Mouse (Mus musculus) T-cell, adult 2 months (primary cell): Measurements from ENCODE around the gene Dennd2a.

Source experiments
- DNase-seq: peaks from one replicate; pipeline ENCODE4 v3.0.0; 2022; ENCODE audit warnings: low spot score

Dennd2a gene

GRCm38 (mm10) chr6:39556900-39557659 lies 587 bp downstream of the Dennd2a start:
- no peak for DNase-seq

- DNase-seq = no peak
These were observed 2.1 kb downstream of the Dennd2a start for GRCm38 (mm10) chr6:39555648-39555945.

GRCm38 (mm10) chr6:39554888-39555647 lies 2.6 kb downstream of the Dennd2a start:
- DNase-seq = no peak

GRCm38 (mm10) chr6:39551981-39552636 lies 5.6 kb downstream of the Dennd2a start:
- DNase-seq = no peak

- no peak for DNase-seq
These were observed 9.6 kb downstream of the Dennd2a start for GRCm38 (mm10) chr6:39548030-39548429.

GRCm38 (mm10) chr6:39545474-39545873 lies 12.2 kb downstream of the Dennd2a start:
- no peak for DNase-seq

- DNase-seq = no peak
These were observed 13.8 kb downstream of the Dennd2a start for GRCm38 (mm10) chr6:39543769-39544420.

- no peak for DNase-seq
These were observed 14.8 kb downstream of the Dennd2a start for GRCm38 (mm10) chr6:39542631-39543597.

GRCm38 (mm10) chr6:39540563-39540962 lies 17.1 kb downstream of the Dennd2a start:
- no peak for DNase-seq

GRCm38 (mm10) chr6:39539679-39540155 lies 17.9 kb downstream of the Dennd2a start:
- DNase-seq = no peak

- no peak for DNase-seq
These were observed 19.4 kb downstream of the Dennd2a start for GRCm38 (mm10) chr6:39538227-39538626.

- no peak for DNase-seq
These were observed 20.4 kb downstream of the Dennd2a start for GRCm38 (mm10) chr6:39537276-39537675.

GRCm38 (mm10) chr6:39536621-39537020 lies 21.0 kb downstream of the Dennd2a start:
- DNase-seq = no peak

- DNase-seq = no peak
These were observed 22.7 kb downstream of the Dennd2a start for GRCm38 (mm10) chr6:39534944-39535343.

- no peak for DNase-seq
These were observed 28.8 kb downstream of the Dennd2a start for GRCm38 (mm10) chr6:39528671-39529535.

- DNase-seq = no peak
These were observed 29.9 kb downstream of the Dennd2a start for GRCm38 (mm10) chr6:39527811-39528210.

- no peak for DNase-seq
These were observed 30.3 kb downstream of the Dennd2a start for GRCm38 (mm10) chr6:39527337-39527784.

- no peak for DNase-seq
These were observed 30.9 kb downstream of the Dennd2a start for GRCm38 (mm10) chr6:39526797-39527196.

- DNase-seq = no peak
These were observed 34.5 kb downstream of the Dennd2a start for GRCm38 (mm10) chr6:39523161-39523560.

- DNase-seq = no peak
These were observed 35.2 kb downstream of the Dennd2a start for GRCm38 (mm10) chr6:39522425-39522824.
